Mouse (Mus musculus) embryonic fibroblast, embryonic 13.5 days (primary cell): ENCODE measurements around the gene Gm3727.
"Not testable (repeated sequence)": the region's sequence is repeated elsewhere in the genome, so short reads cannot be mapped to it uniquely, and the experiment has no call there.

Experiments used
- CTCF ChIP-seq: IDR thresholded peaks from 2 replicates; pipeline ENCODE4 v1.5.1; 2011; ENCODE audit warnings: mild to moderate bottlenecking, control low read depth, low read length, moderate library complexity, borderline replicate concordance; ENCODE audit not compliant: insufficient read depth
- POLR2A ChIP-seq: IDR thresholded peaks from 2 replicates; pipeline ENCODE4 v1.6.1; 2011; ENCODE audit warnings: low read depth, mild to moderate bottlenecking, control low read depth, low read length, moderate library complexity

DNA sequence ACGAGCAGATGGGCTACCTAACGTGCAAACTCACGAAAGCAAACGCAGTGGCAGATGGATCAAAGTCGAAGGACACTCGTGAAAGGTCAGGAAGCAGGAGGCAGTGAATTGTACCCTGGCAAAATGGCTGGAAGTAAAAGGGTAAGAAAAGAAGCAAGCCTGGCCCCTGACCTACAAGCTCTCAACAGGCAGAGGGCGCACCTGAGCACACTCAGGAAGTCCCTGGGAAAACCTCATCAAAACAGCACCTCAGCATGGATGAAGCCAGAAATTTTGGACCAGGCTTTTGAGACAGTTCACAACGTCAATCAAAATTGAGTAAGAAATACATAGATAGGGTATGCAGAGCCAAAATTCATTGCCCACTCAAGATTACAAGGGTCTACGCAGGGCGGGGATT is 21.0 kb downstream of the Gm3727 start:
- TF ChIP-seq POLR2A: not testable (repeated sequence)
- peak; percentile 31; the same call in 1 of the 2 replicates for TF ChIP-seq CTCF
